Mouse (Mus musculus): ENCODE data around the gene 6030458C11Rik. TPM values are rescaled to one million over a fixed set of nuclear protein-coding genes. Genes with fewer than 3 reads are reported as not detected.

The 6030458C11Rik gene
- polyA plus RNA-seq, 1 experiment from 2014 or later, result 25.5 TPM

- no peak overlapping the region for H3K27ac ChIP-seq (ENCODE audit: low read length)
- no peak for ATAC-seq (replicated peaks; ENCODE audit: extremely low read depth, insufficient read depth, low FRiP score)
- WGBS, result 54% methylated on average over 13 of the region's 16 CpGs
Observed at GRCm38 (mm10) chr15:12781729-12782326, 42.6 kb downstream of the 6030458C11Rik start.

GRCm38 (mm10) chr15:12781296-12781695 is 43.2 kb downstream of the 6030458C11Rik start:
- Histone ChIP-seq H3K36me3 (ENCODE audit: control insufficient read depth, insufficient read depth) (no peaks in the 10 kb centered on the region), H3K4me2 (ENCODE audit: low read depth, low read length) (no peak overlapping the region), H3K27me3 (ENCODE audit: control insufficient read depth, insufficient read depth, low read length) (no peaks in the 10 kb centered on the region), H3K9me3 (replicated peaks; ENCODE audit: control insufficient read depth, low read length) (peaks cover 5% of the 10 kb centered on the region; the same call in 1 of the 2 replicates), H3K4me1 (ENCODE audit: control insufficient read depth, insufficient read depth, low read length) (no peaks in the 10 kb centered on the region), H3K27ac (ENCODE audit: low read length) (no peak overlapping the region), H3K4me3 (ENCODE audit: low read length) (no peak overlapping the region), H3K9ac (ENCODE audit: low read length) (no peak overlapping the region)
- 82% methylated on average over 6 of the region's 6 CpGs for WGBS
- no peak for ATAC-seq (replicated peaks; ENCODE audit: extremely low read depth, insufficient read depth, low FRiP score)

More at GRCm38 (mm10) chr15:12781729-12782326, 42.6 kb downstream of the 6030458C11Rik start:
- H3K36me3 ChIP-seq (ENCODE audit: control insufficient read depth, insufficient read depth), result no peaks in the 10 kb centered on the region
- no peak overlapping the region for H3K4me3 ChIP-seq (ENCODE audit: low read length)
- no peaks in the 10 kb centered on the region for H3K27me3 ChIP-seq (ENCODE audit: control insufficient read depth, insufficient read depth, low read length)
- H3K9ac ChIP-seq (ENCODE audit: low read length), result no peak overlapping the region
- H3K9me3 ChIP-seq (replicated peaks; ENCODE audit: control insufficient read depth, low read length), result 0 out of 2 replicates have a peak, but pooled peaks cover 2% of the 10 kb centered on the region
- no peaks in the 10 kb centered on the region for H3K4me1 ChIP-seq (ENCODE audit: control insufficient read depth, insufficient read depth, low read length)
- no peak overlapping the region for H3K4me2 ChIP-seq (ENCODE audit: low read depth, low read length)

GRCm38 (mm10) chr15:12774149-12774753 is 50.2 kb downstream of the 6030458C11Rik start:
- no peak overlapping the region for H3K9ac ChIP-seq (ENCODE audit: low read length)
- no peaks in the 10 kb centered on the region for H3K27me3 ChIP-seq (ENCODE audit: control insufficient read depth, insufficient read depth, low read length)
- no peaks in the 10 kb centered on the region for H3K36me3 ChIP-seq (ENCODE audit: control insufficient read depth, insufficient read depth)
- no peak for ATAC-seq (replicated peaks; ENCODE audit: extremely low read depth, insufficient read depth, low FRiP score)
- 53% methylated on average over 11 of the region's 11 CpGs for WGBS
- H3K4me2 ChIP-seq (ENCODE audit: low read depth, low read length), result no peak overlapping the region
- peaks cover 10% of the 10 kb centered on the region for H3K4me1 ChIP-seq (ENCODE audit: control insufficient read depth, insufficient read depth, low read length)
- peaks cover 9% of the 10 kb centered on the region for H3K9me3 ChIP-seq (replicated peaks; ENCODE audit: control insufficient read depth, low read length)
- H3K4me3 ChIP-seq (ENCODE audit: low read length), result no peak overlapping the region
- no peak overlapping the region for H3K27ac ChIP-seq (ENCODE audit: low read length)

DNA sequence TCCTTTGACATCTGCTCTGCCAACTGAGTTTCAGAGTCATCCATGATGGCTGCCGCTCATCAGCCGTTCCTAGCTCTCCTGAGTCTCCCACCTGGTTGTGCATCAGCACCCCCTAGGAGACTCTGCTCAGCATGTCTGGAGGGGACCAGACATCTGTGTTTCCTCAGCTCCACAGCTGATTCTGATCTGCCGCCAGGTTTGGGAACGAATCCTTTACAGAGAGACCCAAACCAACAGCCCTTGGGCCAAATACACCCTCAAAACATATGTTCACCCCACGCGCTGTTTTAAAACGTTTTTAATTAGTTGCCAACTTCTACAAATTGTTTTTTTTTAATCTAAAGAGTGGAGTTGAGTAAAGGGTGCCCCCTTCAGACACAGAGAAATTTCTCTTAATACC is 53.5 kb downstream of the 6030458C11Rik start:
- no peak for ATAC-seq (replicated peaks; ENCODE audit: extremely low read depth, insufficient read depth, low FRiP score)
- 80% methylated on average over 7 of the region's 7 CpGs for whole genome bisulfite sequencing

GRCm38 (mm10) chr15:12766848-12767247 is 57.6 kb downstream of the 6030458C11Rik start:
- 0 out of 2 replicates have a peak, but pooled peaks cover 2% of the 10 kb centered on the region for H3K9me3 ChIP-seq (replicated peaks; ENCODE audit: control insufficient read depth, low read length)
- no peaks in the 10 kb centered on the region for H3K36me3 ChIP-seq (ENCODE audit: control insufficient read depth, insufficient read depth)
- peaks cover 7% of the 10 kb centered on the region; the same call in 1 of the 2 replicates for H3K4me1 ChIP-seq (ENCODE audit: control insufficient read depth, insufficient read depth, low read length)
- no peak overlapping the region for H3K4me2 ChIP-seq (ENCODE audit: low read depth, low read length)
- no peaks in the 10 kb centered on the region for H3K27me3 ChIP-seq (ENCODE audit: control insufficient read depth, insufficient read depth, low read length)
- no peak overlapping the region for H3K9ac ChIP-seq (ENCODE audit: low read length)
- WGBS, result 42% methylated on average over 4 of the region's 4 CpGs
- no peak for ATAC-seq (replicated peaks; ENCODE audit: extremely low read depth, insufficient read depth, low FRiP score)
- H3K27ac ChIP-seq (ENCODE audit: low read length), result no peak overlapping the region
- no peak overlapping the region for H3K4me3 ChIP-seq (ENCODE audit: low read length)

More for the DNA sequence above, 53.5 kb downstream of the 6030458C11Rik start:
- Histone ChIP-seq H3K36me3 (ENCODE audit: control insufficient read depth, insufficient read depth) (no peaks in the 10 kb centered on the region), H3K27ac (ENCODE audit: low read length) (no peak overlapping the region), H3K4me2 (ENCODE audit: low read depth, low read length) (no peak overlapping the region), H3K27me3 (ENCODE audit: control insufficient read depth, insufficient read depth, low read length) (no peaks in the 10 kb centered on the region), H3K4me3 (ENCODE audit: low read length) (no peak overlapping the region), H3K4me1 (ENCODE audit: control insufficient read depth, insufficient read depth, low read length) (peaks cover 10% of the 10 kb centered on the region), H3K9me3 (replicated peaks; ENCODE audit: control insufficient read depth, low read length) (peaks cover 6% of the 10 kb centered on the region), H3K9ac (ENCODE audit: low read length) (no peak overlapping the region)

DNA sequence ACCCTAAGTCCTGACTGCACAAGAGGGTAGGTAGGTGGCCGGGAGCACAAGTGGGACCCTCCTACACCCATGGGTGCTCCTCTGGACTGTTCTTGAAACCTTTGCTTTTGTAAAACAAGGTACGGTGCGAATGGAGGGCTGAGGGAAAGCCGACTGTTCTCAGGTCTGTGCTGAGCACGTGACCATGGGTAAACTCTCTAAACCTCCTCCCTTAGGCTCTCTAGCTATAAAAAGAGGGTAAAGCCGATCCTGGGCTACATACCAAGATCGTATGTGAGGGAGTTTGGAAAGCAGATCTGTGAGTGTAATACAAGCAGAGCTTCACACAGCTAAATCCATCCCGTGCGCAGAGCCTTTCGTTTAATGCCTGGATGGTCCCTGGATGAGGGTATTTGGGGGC is 61.3 kb downstream of the 6030458C11Rik start:
- 68% methylated on average over 10 of the region's 10 CpGs for WGBS
- no peak overlapping the region for H3K4me2 ChIP-seq (ENCODE audit: low read depth, low read length)
- 0 out of 2 replicates have a peak, but pooled peaks cover 2% of the 10 kb centered on the region for H3K9me3 ChIP-seq (replicated peaks; ENCODE audit: control insufficient read depth, low read length)
- H3K9ac ChIP-seq (ENCODE audit: low read length), result no peak overlapping the region
- no peaks in the 10 kb centered on the region for H3K36me3 ChIP-seq (ENCODE audit: control insufficient read depth, insufficient read depth)
- peaks cover 34% of the 10 kb centered on the region for H3K4me1 ChIP-seq (ENCODE audit: control insufficient read depth, insufficient read depth, low read length)
- no peaks in the 10 kb centered on the region for H3K27me3 ChIP-seq (ENCODE audit: control insufficient read depth, insufficient read depth, low read length)
- H3K4me3 ChIP-seq (ENCODE audit: low read length), result no peak overlapping the region
- H3K27ac ChIP-seq (ENCODE audit: low read length), result no peak overlapping the region
- ATAC-seq (replicated peaks; ENCODE audit: extremely low read depth, insufficient read depth, low FRiP score), result no peak

DNA sequence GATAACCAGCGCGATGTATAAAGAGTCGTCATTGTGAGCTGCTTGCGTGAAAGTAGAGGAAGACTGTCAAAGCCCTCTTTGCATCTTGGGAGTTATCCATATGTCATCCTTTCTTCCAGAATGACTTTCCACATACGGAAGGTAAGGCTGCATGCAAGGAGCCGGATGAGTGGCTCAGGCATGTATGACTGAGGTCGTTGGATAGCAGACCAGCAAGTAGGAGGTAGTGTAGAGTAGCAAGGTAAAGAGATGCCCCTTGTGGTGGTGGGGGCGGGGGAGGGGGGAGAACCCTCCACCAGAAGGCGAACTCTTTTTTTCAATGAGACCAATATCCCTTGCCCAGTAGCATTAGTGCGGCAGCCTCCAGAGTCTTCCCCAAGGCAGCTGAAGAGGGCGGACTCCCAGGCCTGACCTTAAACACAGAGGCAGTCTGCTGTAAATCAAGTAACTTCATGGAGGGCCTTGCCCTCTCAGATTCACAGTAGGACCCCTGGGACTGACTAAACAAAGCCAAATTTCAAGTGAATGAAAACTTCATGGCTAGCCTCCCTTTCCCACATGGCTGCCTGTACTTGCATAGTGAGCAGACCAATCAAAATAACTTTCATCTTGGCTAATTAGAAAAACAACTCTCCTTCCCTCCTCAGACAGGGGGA is 62.1 kb downstream of the 6030458C11Rik start:
- WGBS, result 84% methylated on average over 11 of the region's 11 CpGs
- Histone ChIP-seq H3K4me3 (ENCODE audit: low read length) (no peak overlapping the region), H3K9ac (ENCODE audit: low read length) (no peak overlapping the region), H3K9me3 (replicated peaks; ENCODE audit: control insufficient read depth, low read length) (0 out of 2 replicates have a peak, but pooled peaks cover 2% of the 10 kb centered on the region), H3K4me1 (ENCODE audit: control insufficient read depth, insufficient read depth, low read length) (peaks cover 35% of the 10 kb centered on the region), H3K27ac (ENCODE audit: low read length) (no peak overlapping the region), H3K27me3 (ENCODE audit: control insufficient read depth, insufficient read depth, low read length) (no peaks in the 10 kb centered on the region), H3K36me3 (ENCODE audit: control insufficient read depth, insufficient read depth) (no peaks in the 10 kb centered on the region), H3K4me2 (ENCODE audit: low read depth, low read length) (no peak overlapping the region)
- ATAC-seq (replicated peaks; ENCODE audit: extremely low read depth, insufficient read depth, low FRiP score), result no peak

- peak overlapping the region; percentile 81 for H3K27ac ChIP-seq (ENCODE audit: low read length)
- 47% methylated on average over 6 of the region's 6 CpGs for WGBS
- peak overlapping the region; percentile 34 for H3K9ac ChIP-seq (ENCODE audit: low read length)
- ATAC-seq (replicated peaks; ENCODE audit: extremely low read depth, insufficient read depth, low FRiP score), result no peak; the same call in 1 of the 2 replicates
- no peaks in the 10 kb centered on the region for H3K27me3 ChIP-seq (ENCODE audit: control insufficient read depth, insufficient read depth, low read length)
- no peaks in the 10 kb centered on the region for H3K9me3 ChIP-seq (replicated peaks; ENCODE audit: control insufficient read depth, low read length)
- H3K4me1 ChIP-seq (ENCODE audit: control insufficient read depth, insufficient read depth, low read length), result peaks cover 35% of the 10 kb centered on the region
- no peaks in the 10 kb centered on the region for H3K36me3 ChIP-seq (ENCODE audit: control insufficient read depth, insufficient read depth)
- no peak overlapping the region for H3K4me2 ChIP-seq (ENCODE audit: low read depth, low read length)
- H3K4me3 ChIP-seq (ENCODE audit: low read length), result no peak overlapping the region
Observed at GRCm38 (mm10) chr15:12760747-12761146, 63.7 kb downstream of the 6030458C11Rik start.

DNA sequence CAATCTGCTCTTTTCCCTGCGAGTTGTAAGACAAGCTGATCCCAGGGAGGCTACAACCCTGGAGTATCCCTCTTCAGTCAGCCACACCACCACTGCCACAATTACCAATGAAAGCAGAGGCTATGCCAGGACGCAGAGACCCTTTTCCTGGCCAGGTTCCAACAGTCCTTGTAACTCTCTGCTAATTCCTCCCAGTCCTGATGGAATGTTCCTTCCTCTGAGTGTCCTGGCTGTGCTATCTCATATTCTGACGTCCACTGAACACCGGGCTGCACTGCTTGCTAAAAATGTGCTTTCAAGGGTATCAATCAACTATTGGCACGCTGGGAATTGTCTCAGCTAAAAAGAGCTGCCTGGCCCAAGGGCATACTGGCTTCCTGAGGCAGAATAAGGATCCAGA is 66.0 kb downstream of the 6030458C11Rik start:
- peak overlapping the region; percentile 92 for H3K27ac ChIP-seq (ENCODE audit: low read length)
- ATAC-seq (replicated peaks; ENCODE audit: extremely low read depth, insufficient read depth, low FRiP score), result peak; percentile 87
- 18% methylated on average over 5 of the region's 5 CpGs for WGBS
- H3K4me2 ChIP-seq (ENCODE audit: low read depth, low read length), result peak overlapping the region; percentile 2; the same call in 1 of the 2 replicates
- H3K27me3 ChIP-seq (ENCODE audit: control insufficient read depth, insufficient read depth, low read length), result no peaks in the 10 kb centered on the region
- no peaks in the 10 kb centered on the region for H3K36me3 ChIP-seq (ENCODE audit: control insufficient read depth, insufficient read depth)
- no peak overlapping the region for H3K4me3 ChIP-seq (ENCODE audit: low read length)
- H3K4me1 ChIP-seq (ENCODE audit: control insufficient read depth, insufficient read depth, low read length), result peaks cover 35% of the 10 kb centered on the region
- no peaks in the 10 kb centered on the region for H3K9me3 ChIP-seq (replicated peaks; ENCODE audit: control insufficient read depth, low read length)
- H3K9ac ChIP-seq (ENCODE audit: low read length), result no peak overlapping the region

Data from heart, embryonic 16.5 days (tissue).